Comparison of ENCODE assay signal across 10 mouse cellular contexts in genomic region chr13:51378126-51378525, GRCm38 (mm10). TPM values are rescaled to one million over a fixed set of nuclear protein-coding genes. Genes with fewer than 3 reads are reported as not detected.
DNase-seq lines count a peak whose midpoint lies in the region; ATAC-seq lines count a peak whose summit lies in the region.
"Had no signal": no experiment of that assay in that cellular context is flagged by ENCODE, and none has a peak within 500 bp of the region (broad histone marks: within the 10 kb centered on the region; RNA-seq: fewer than 3 reads in every experiment).

No protein-coding gene starts in this region.

- H3K4me2 ChIP-seq in hindbrain, embryonic 12.5 days (replicated peaks) = 0 out of 2 replicates have a peak overlapping the region, but pooled peaks have one; percentile 11
- H3K4me2 ChIP-seq in hindbrain, embryonic 14.5 days (replicated peaks) = no peak overlapping the region
- H3K4me2 ChIP-seq in forebrain, embryonic 11.5 days (ENCODE audit: low read depth, low read length, severe bottlenecking) = no peak overlapping the region
- H3K4me2 ChIP-seq: limb, embryonic 15.5 days had no signal

- H3K27ac ChIP-seq in hindbrain, embryonic 12.5 days = 0 out of 2 replicates have a peak overlapping the region, but pooled peaks have one; percentile 18
- H3K27ac ChIP-seq in hindbrain, embryonic 14.5 days = no peak overlapping the region
- H3K27ac ChIP-seq in forebrain, embryonic 11.5 days (ENCODE audit: low read depth, low read length) = no peak overlapping the region
- H3K27ac ChIP-seq: limb, embryonic 15.5 days had no signal

- WGBS in hindbrain, embryonic 12.5 days = 36% methylated on average over 4 of the region's 4 CpGs
- WGBS in hindbrain, embryonic 14.5 days = 38% methylated on average over 4 of the region's 4 CpGs
- 51% methylated on average over 4 of the region's 4 CpGs for WGBS in forebrain, embryonic 11.5 days

- H3K9ac ChIP-seq in hindbrain, embryonic 12.5 days = no peak overlapping the region
- H3K9ac ChIP-seq in hindbrain, embryonic 14.5 days = no peak overlapping the region
- no peak overlapping the region for H3K9ac ChIP-seq in forebrain, embryonic 11.5 days (ENCODE audit: low read length)
- H3K9ac ChIP-seq: limb, embryonic 15.5 days had no signal

- no peak for DNase-seq in hindbrain, embryonic 14.5 days (ENCODE audit: low spot score)
- DNase-seq in MN1 (ENCODE audit: low spot score) = peak; percentile 61
- peak; percentile 61 for DNase-seq in forebrain, embryonic 11.5 days (ENCODE audit: low spot score)
- DNase-seq in mesoderm, embryonic 11.5 days (ENCODE audit: low read depth, low spot score) = peak; percentile 45
- no peak for DNase-seq in frontal cortex, postnatal 14 days (ENCODE audit: low spot score in 2 of 2)
- no peak for DNase-seq in adrenal gland, postnatal 14 days
- DNase-seq in left cerebral cortex, adult 9 months (ENCODE audit: low spot score in 2 of 2) = no peak
- DNase-seq: gastrocnemius, postnatal 10 days had no signal

- no peaks in the 10 kb centered on the region for H3K9me3 ChIP-seq in hindbrain, embryonic 12.5 days (replicated peaks)
- H3K9me3 ChIP-seq in hindbrain, embryonic 14.5 days (ENCODE audit: control insufficient read depth, low read length) = no peaks in the 10 kb centered on the region
- H3K9me3 ChIP-seq in forebrain, embryonic 11.5 days (ENCODE audit: control insufficient read depth, low read length) = no peaks in the 10 kb centered on the region
- H3K9me3 ChIP-seq: limb, embryonic 15.5 days had no signal

- no peak overlapping the region for H3K4me3 ChIP-seq in hindbrain, embryonic 12.5 days
- no peak overlapping the region for H3K4me3 ChIP-seq in hindbrain, embryonic 14.5 days (replicated peaks; ENCODE audit: low read length)
- H3K4me3 ChIP-seq in forebrain, embryonic 11.5 days (ENCODE audit: low read depth, low read length) = no peak overlapping the region
- H3K4me3 ChIP-seq: limb, embryonic 15.5 days had no signal

- 0 out of 2 replicates have a peak, but pooled peaks have one; percentile 59 for ATAC-seq in hindbrain, embryonic 12.5 days (ENCODE audit: low FRiP score)
- ATAC-seq in hindbrain, embryonic 14.5 days (ENCODE audit: low FRiP score) = no peak
- peak; percentile 64 for ATAC-seq in forebrain, embryonic 11.5 days (replicated peaks; ENCODE audit: low FRiP score)

- H3K4me1 ChIP-seq in hindbrain, embryonic 12.5 days = peaks cover 21% of the 10 kb centered on the region
- H3K4me1 ChIP-seq in hindbrain, embryonic 14.5 days (replicated peaks; ENCODE audit: control insufficient read depth, insufficient read depth, low read length) = 0 out of 2 replicates have a peak, but pooled peaks cover 4% of the 10 kb centered on the region
- H3K4me1 ChIP-seq in forebrain, embryonic 11.5 days (replicated peaks; ENCODE audit: control insufficient read depth, insufficient read depth, low read length) = peaks cover 6% of the 10 kb centered on the region; the same call in 1 of the 2 replicates

- H3K36me3 ChIP-seq in hindbrain, embryonic 12.5 days = no peaks in the 10 kb centered on the region
- H3K36me3 ChIP-seq in hindbrain, embryonic 14.5 days (replicated peaks; ENCODE audit: control insufficient read depth, insufficient read depth) = no peaks in the 10 kb centered on the region
- no peaks in the 10 kb centered on the region for H3K36me3 ChIP-seq in forebrain, embryonic 11.5 days (ENCODE audit: control insufficient read depth, insufficient read depth, low read length)
- H3K36me3 ChIP-seq: limb, embryonic 15.5 days had no signal

- H3K27me3 ChIP-seq in hindbrain, embryonic 12.5 days = no peaks in the 10 kb centered on the region
- H3K27me3 ChIP-seq in hindbrain, embryonic 14.5 days (ENCODE audit: control insufficient read depth, insufficient read depth, low read length) = no peaks in the 10 kb centered on the region
- no peaks in the 10 kb centered on the region for H3K27me3 ChIP-seq in forebrain, embryonic 11.5 days (ENCODE audit: control insufficient read depth, insufficient read depth, low read length)
- H3K27me3 ChIP-seq: limb, embryonic 15.5 days had no signal

RNA-seq across cellular contexts. Expression of gene S1pr3, which starts 30.3 kb away (rescaled TPM):
- 56.8 and 64.5 TPM in 2 replicates for polyA plus RNA-seq in hindbrain, embryonic 12.5 days (2016; fragmentation: Nextera tagmentation; extraction: Ambion mirVana)
- 14.4 and 14.6 TPM in 2 replicates for polyA plus RNA-seq in hindbrain, embryonic 14.5 days (2014; fragmentation: Nextera tagmentation; extraction: Ambion mirVana)
- polyA plus RNA-seq in forebrain, embryonic 11.5 days (2014; fragmentation: Nextera tagmentation; extraction: Ambion mirVana) = 47.2 and 48.4 TPM in 2 replicates
- total RNA-seq in adrenal gland, postnatal 14 days (2021) = 14.6 and 21.0 TPM in 2 replicates

Comparison
In these comparisons a context has a peak if more than half of its experiments do, and no peak if none do; other contexts are left out.
1. DNase-seq: peak in MN1 (single experiment), forebrain, embryonic 11.5 days (single experiment) and mesoderm, embryonic 11.5 days (single experiment); none in hindbrain, embryonic 14.5 days (single experiment), frontal cortex, postnatal 14 days (0 of 2), adrenal gland, postnatal 14 days (single experiment) and left cerebral cortex, adult 9 months (0 of 2).